Mouse (Mus musculus) stomach, embryonic 14.5 days (tissue): ENCODE data around the gene Tnip1. TPM values are rescaled to one million over a fixed set of nuclear protein-coding genes. Genes with fewer than 3 reads are reported as not detected.

ENCODE experiments used
- ATAC-seq: fragments of 200-750 bp; cut with Nextera tagmentation; 2 replicates; pipeline ENCODE4 v1.8.0; 2017; ENCODE audit warnings: low read depth, moderate TSS enrichment; ENCODE audit not compliant: insufficient number of reproducible peaks, insufficient read depth, low FRiP score
- H3K27ac ChIP-seq: fragments of 300-500 bp; sonication (generic); 2 replicates; pipeline ENCODE4 v1.5.1; 2014; ENCODE audit warnings: mild to moderate bottlenecking, low read length, moderate library complexity, mixed read lengths
- H3K27me3 ChIP-seq: fragments of 300-500 bp; sonication (generic); 2 replicates; pipeline ENCODE4 v1.6.1; 2014; ENCODE audit warnings: low read length, control low read depth, mixed read lengths; ENCODE audit not compliant: control insufficient read depth, insufficient read depth
- H3K36me3 ChIP-seq: fragments of 300-500 bp; sonication (generic); 2 replicates; pipeline ENCODE4 v1.6.1; 2014; ENCODE audit warnings: mild to moderate bottlenecking, control low read depth, low read length, moderate library complexity, mixed read lengths; ENCODE audit not compliant: control insufficient read depth, insufficient read depth
- H3K4me1 ChIP-seq: fragments of 300-500 bp; sonication (generic); 2 replicates; pipeline ENCODE4 v1.6.1; 2014; ENCODE audit warnings: low read length, control low read depth, mixed read lengths; ENCODE audit not compliant: control insufficient read depth, insufficient read depth
- H3K4me2 ChIP-seq: fragments of 300-500 bp; sonication (generic); replicated peaks from 2 replicates; pipeline ENCODE4 v1.6.1; 2014; ENCODE audit warnings: low read depth, low read length, control low read depth
- H3K4me3 ChIP-seq: fragments of 300-500 bp; sonication (generic); 2 replicates; pipeline ENCODE4 v1.5.1; 2014; ENCODE audit warnings: low read depth, low read length, control low read depth
- H3K9ac ChIP-seq: fragments of 300-500 bp; sonication (generic); replicated peaks from 2 replicates; pipeline ENCODE4 v1.6.1; 2014; ENCODE audit warnings: low read depth, mild to moderate bottlenecking, control low read depth, low read length, moderate library complexity, mixed read lengths
- H3K9me3 ChIP-seq: fragments of 300-500 bp; sonication (generic); 2 replicates; pipeline ENCODE4 v1.6.1; 2016; ENCODE audit warnings: low read depth, low read length, control low read depth; ENCODE audit not compliant: control insufficient read depth
- WGBS: fragments of 180-500 bp; shearing (Covaris S2); extraction: QIAGEN DNeasy Blood & Tissue Kit; methylation state at CpG from one replicate; pipeline ENCODE4 v1.1.7; 2014; 5-methylcytosine and 5-hydroxymethylcytosine counted together
- polyA plus RNA-seq: library from polyadenylated mRNA; unstranded; fragments of >200 nt; fragmentation: Nextera tagmentation; extraction: Ambion mirVana; gene quantifications from 2 replicates; pipeline ENCODE4 v1.2.1, GENCODE M21; 2014

Tnip1 gene
- polyA plus RNA-seq, 1 experiment from 2014 or later = 21.0 TPM

DNA sequence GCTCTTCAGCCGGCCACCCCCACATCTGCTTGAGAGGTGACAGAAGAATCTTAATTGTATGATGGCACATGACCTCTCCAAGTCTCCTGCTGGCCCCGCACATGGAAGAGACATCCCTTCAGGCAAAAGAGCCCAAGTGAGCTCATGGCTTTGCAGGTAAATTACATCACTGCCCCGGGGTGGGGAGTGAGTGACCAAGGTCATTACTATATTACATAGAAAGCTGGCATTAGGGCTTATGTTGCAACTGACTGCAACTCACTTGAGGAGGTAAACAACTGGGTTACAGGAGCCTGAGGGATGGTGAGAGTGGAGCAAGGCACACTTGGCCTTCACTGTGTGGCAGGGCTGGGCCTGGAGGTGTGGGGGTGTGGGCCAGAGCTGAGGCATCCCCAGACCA is 34.5 kb downstream of the Tnip1 start:
- no peak for ATAC-seq
- Histone ChIP-seq H3K4me1 (no peaks in the 10 kb centered on the region), H3K36me3 (peaks cover 39% of the 10 kb centered on the region), H3K27ac (no peak overlapping the region), H3K4me2 (no peak overlapping the region), H3K27me3 (no peaks in the 10 kb centered on the region), H3K9ac (no peak overlapping the region), H3K4me3 (no peak overlapping the region), H3K9me3 (no peaks in the 10 kb centered on the region)
- 87% methylated on average over 3 of the region's 3 CpGs for WGBS

DNA sequence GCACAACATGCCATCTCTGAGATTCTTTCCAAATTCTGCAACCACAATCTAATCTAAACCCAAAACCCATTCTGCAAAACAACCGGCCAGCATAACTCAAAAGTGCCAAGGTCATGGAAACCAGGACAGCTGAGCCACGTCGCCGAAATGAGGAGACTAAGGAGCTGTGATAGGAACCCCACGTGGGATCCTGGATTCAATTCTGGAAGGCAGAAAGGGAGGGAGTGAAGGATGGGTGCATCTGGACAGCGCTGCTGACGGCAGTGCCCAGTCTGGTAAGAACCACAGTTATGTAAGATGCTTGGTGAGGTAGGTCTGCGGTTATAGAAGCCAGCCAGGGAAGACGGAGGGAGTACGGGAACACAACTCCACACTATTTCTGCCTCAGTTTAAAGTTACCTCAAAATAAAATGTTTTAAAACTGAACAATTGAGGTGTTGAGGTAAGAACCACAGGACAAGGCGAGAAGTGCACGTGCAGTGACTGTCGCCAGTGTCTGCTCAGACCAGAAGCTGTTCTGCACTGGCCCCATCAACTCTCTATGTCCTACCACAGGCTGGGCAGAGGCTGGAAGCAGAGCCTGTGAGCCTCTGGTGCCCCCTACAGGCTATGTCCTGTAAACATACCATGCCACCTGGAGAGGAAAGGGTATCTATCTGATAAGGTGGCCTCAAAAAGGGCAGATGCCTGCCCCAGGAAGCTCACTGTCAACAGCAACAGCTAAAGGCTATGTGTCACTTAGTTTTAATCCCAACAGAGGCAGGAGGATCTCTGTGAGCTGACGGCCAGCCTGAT is 35.2 kb downstream of the Tnip1 start:
- no peak overlapping the region for H3K4me2 ChIP-seq
- H3K27me3 ChIP-seq = no peaks in the 10 kb centered on the region
- ATAC-seq = 0 out of 2 replicates have a peak, but pooled peaks have one; percentile 51
- no peak overlapping the region for H3K4me3 ChIP-seq
- H3K27ac ChIP-seq = no peak overlapping the region
- H3K9me3 ChIP-seq = no peaks in the 10 kb centered on the region
- no peak overlapping the region for H3K9ac ChIP-seq
- no peaks in the 10 kb centered on the region for H3K4me1 ChIP-seq
- 72% methylated on average over 14 of the region's 14 CpGs for WGBS
- H3K36me3 ChIP-seq = peaks cover 46% of the 10 kb centered on the region

DNA sequence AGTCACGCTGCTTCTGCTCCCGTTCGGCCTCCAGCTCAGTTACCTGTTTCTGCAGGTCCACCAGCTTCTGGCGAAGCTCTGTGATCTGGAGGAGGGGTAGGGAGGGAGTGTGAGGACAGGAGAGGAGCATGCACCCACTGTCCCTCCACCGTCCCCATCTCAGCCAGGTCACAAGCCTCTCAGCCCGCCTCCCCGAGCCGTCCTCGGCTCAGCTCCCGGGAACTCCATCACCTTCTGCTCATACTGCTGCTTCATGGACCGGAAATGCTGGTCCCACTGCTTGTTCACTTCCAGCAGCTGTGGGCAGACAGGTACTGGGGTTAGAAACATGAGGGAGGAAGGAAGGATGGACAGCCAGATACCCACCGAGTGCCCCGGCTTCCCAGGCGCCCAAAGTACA is 38.6 kb downstream of the Tnip1 start:
- H3K27me3 ChIP-seq = no peaks in the 10 kb centered on the region
- WGBS = 90% methylated on average over 14 of the region's 14 CpGs
- H3K9me3 ChIP-seq = no peaks in the 10 kb centered on the region
- H3K4me3 ChIP-seq = no peak overlapping the region
- peaks cover 47% of the 10 kb centered on the region for H3K36me3 ChIP-seq
- H3K9ac ChIP-seq = no peak overlapping the region
- ATAC-seq = no peak
- no peaks in the 10 kb centered on the region for H3K4me1 ChIP-seq
- no peak overlapping the region for H3K4me2 ChIP-seq
- H3K27ac ChIP-seq = no peak overlapping the region

DNA sequence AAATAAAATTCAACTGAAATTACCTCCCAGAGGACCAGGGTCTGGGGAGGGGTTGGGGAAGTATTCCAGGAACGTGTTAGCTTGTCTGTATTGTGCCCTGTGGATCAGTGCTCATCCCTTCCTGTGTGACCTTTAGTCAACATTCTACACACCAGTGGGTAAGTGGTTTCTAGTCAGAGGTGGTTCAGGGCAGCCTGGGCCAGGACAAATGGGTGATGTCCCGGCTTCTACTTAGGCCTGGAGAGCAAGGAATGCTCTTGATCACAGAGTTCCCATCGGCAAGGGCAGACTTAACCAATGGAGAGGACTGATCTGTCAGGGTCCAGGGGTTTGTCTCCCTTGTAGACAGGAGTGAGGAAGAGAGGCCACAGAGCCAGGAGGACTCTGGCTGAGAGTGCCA is 40.2 kb downstream of the Tnip1 start:
- no peak overlapping the region for H3K9ac ChIP-seq
- H3K4me2 ChIP-seq = no peak overlapping the region
- H3K9me3 ChIP-seq = no peaks in the 10 kb centered on the region
- 87% methylated on average over 3 of the region's 3 CpGs for WGBS
- H3K4me3 ChIP-seq = no peak overlapping the region
- ATAC-seq = no peak
- no peaks in the 10 kb centered on the region for H3K4me1 ChIP-seq
- peaks cover 50% of the 10 kb centered on the region for H3K36me3 ChIP-seq
- no peaks in the 10 kb centered on the region for H3K27me3 ChIP-seq
- H3K27ac ChIP-seq = no peak overlapping the region

DNA sequence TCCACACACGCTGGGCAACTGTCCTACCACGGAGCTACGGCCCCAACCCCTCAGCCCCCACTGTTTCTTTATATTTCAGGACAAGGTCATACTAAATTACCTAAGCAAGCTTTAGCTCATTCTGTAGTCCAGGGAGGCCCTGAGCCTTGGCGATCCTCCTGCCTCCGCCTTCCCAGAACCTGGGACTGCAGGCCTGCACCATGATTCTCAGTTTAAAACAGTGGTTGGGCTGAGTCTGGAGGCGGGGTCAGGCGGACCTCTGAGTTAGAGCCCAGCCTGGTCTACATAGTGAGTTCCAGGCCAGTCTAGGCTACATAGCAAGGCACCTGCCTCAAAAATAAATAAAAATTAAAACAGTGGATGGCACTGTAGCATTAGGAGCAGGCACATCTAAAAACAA is 40.9 kb downstream of the Tnip1 start:
- no peak overlapping the region for H3K9ac ChIP-seq
- no peak overlapping the region for H3K4me3 ChIP-seq
- no peak overlapping the region for H3K4me2 ChIP-seq
- H3K27me3 ChIP-seq = no peaks in the 10 kb centered on the region
- no peaks in the 10 kb centered on the region for H3K4me1 ChIP-seq
- 39% methylated on average over 7 of the region's 7 CpGs for WGBS
- H3K27ac ChIP-seq = no peak overlapping the region
- H3K9me3 ChIP-seq = no peaks in the 10 kb centered on the region
- peaks cover 50% of the 10 kb centered on the region for H3K36me3 ChIP-seq
- 0 out of 2 replicates have a peak, but pooled peaks have one; percentile 37 for ATAC-seq

DNA sequence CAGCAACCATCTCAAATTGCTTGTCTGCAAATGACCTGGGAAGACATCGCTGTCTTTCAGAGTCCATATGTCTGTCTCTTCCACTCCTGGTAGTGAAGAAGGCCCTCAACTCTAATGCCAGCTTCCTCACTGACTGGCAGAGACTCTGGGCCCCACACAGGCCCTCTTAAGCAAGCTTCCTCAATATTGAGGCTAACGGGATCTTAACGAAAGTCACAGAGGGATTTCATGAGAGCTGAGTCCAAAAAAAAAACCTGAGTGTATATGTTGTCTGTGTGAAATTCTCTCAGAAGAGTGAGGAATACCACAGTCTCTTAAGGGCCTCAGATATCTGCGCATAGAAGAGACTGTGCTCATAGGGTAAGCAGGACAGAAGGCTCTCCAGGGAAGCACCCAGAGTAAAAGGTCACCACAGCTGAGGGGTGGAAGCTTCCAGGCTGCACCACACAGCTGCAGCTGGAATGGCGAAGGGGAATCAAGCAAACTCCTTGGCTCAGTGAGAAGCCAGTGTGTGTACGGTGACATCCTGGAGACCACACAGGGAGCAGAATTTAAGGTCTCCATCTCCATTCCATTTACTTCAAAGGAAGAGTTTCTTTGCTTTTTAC is 41.6 kb downstream of the Tnip1 start:
- no peak for ATAC-seq
- Histone ChIP-seq H3K9ac (no peak overlapping the region), H3K36me3 (peaks cover 49% of the 10 kb centered on the region), H3K4me1 (no peaks in the 10 kb centered on the region), H3K4me2 (no peak overlapping the region), H3K4me3 (no peak overlapping the region), H3K27me3 (no peaks in the 10 kb centered on the region), H3K27ac (no peak overlapping the region; the same call in 1 of the 2 replicates), H3K9me3 (no peaks in the 10 kb centered on the region)
- WGBS = 54% methylated on average over 6 of the region's 6 CpGs

DNA sequence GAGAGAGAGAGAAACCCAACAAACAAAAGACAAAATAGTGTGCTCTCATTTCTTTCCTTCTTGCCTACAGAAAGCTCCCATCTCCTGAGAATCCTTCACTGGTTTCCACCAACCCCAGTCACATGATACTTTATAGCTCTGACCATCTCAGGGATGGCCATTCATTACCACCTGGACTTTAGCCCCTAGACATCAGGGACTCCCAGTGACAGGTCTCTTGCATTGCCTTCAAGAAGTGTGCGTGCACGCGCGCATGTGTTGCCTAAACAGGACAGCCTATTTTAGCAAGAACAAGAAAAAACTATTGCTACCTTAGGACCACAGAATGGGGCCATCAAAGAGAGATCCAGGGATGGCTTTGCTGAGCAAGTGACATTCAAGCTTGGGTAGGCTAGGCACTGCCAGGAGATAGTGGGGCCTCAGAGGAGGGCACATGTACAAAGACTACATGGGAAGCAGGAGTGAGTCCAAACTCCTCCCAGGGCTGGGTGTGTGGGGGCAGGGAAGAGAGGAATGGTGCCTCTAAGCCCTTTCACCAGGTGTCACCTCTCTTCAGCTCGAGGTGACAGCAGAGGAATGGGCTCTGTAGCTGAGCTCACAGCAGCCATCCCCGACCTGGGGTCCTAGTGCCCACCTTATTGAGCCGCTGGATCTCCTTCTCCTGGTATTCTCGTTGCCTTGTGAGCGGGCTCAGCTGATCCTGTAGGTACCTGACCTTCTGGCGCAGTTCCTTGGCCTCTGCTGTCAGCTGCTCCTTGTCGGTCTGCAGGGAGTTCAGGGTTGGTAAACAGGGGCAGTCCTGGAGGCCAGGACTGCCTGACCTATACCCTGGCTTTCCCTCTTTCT is 42.4 kb downstream of the Tnip1 start:
- Histone ChIP-seq H3K9ac (no peak overlapping the region), H3K4me1 (no peaks in the 10 kb centered on the region), H3K9me3 (no peaks in the 10 kb centered on the region), H3K27me3 (no peaks in the 10 kb centered on the region), H3K27ac (no peak overlapping the region), H3K4me3 (no peak overlapping the region), H3K36me3 (peaks cover 45% of the 10 kb centered on the region), H3K4me2 (no peak overlapping the region)
- 54% methylated on average over 11 of the region's 11 CpGs for WGBS
- ATAC-seq = no peak

DNA sequence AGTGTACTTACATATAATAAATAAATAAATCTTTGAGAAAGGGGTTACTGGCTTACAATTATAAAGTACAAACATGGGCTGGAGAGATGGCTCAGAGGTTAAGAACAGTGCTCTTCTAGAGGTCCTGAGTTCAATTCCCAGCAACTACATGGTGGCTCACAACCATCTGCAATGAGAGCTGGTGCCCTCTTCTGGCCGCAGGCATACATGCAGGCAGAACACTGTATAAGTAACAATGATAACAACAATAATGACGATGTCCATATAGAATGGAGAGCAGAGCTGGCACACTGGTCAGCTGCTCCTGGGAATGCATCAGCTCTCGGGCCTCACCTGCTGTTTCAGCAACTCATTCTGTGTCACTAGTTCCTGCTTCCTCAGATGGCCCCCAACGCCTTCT is 44.4 kb downstream of the Tnip1 start:
- no peaks in the 10 kb centered on the region for H3K27me3 ChIP-seq
- H3K4me2 ChIP-seq = no peak overlapping the region
- H3K9me3 ChIP-seq = no peaks in the 10 kb centered on the region
- H3K36me3 ChIP-seq = peaks cover 50% of the 10 kb centered on the region
- no peak overlapping the region for H3K4me3 ChIP-seq
- no peak overlapping the region for H3K27ac ChIP-seq
- H3K9ac ChIP-seq = no peak overlapping the region
- ATAC-seq = no peak
- 89% methylated on average over 4 of the region's 4 CpGs for WGBS
- H3K4me1 ChIP-seq = no peaks in the 10 kb centered on the region
